Mouse (Mus musculus) cortical plate, adult 2 months (tissue): ENCODE data around the gene Mybpc1. TPM values are rescaled to one million over a fixed set of nuclear protein-coding genes. Genes with fewer than 3 reads are reported as not detected.
"Not testable (repeated sequence)": the region's sequence is repeated elsewhere in the genome, so short reads cannot be mapped to it uniquely, and the experiment has no call there.

ENCODE experiments used
- H3K27ac ChIP-seq: fragments of 200-500 bp; 2 replicates; pipeline ENCODE4 v1.5.1; 2012; ENCODE audit warnings: low read length, control low read depth, inconsistent platforms; ENCODE audit not compliant: insufficient read depth
- H3K4me1 ChIP-seq: fragments of 200-500 bp; 2 replicates; pipeline ENCODE4 v1.6.1; 2011; ENCODE audit warnings: low read length; ENCODE audit not compliant: control insufficient read depth, insufficient read depth
- H3K4me3 ChIP-seq: fragments of 200-500 bp; 2 replicates; pipeline ENCODE4 v1.5.1; 2011; ENCODE audit warnings: mild to moderate bottlenecking, low read length, control low read depth; ENCODE audit not compliant: insufficient read depth
- CTCF ChIP-seq: fragments of 200-500 bp; IDR thresholded peaks from 2 replicates; pipeline ENCODE4 v1.5.1; 2011; ENCODE audit warnings: mild to moderate bottlenecking, control low read depth, low read length; ENCODE audit not compliant: insufficient read depth; ENCODE audit errors: extremely low read depth
- POLR2A ChIP-seq: fragments of 200-500 bp; IDR thresholded peaks from 2 replicates; pipeline ENCODE4 v1.6.1; 2011; ENCODE audit warnings: mild to moderate bottlenecking, low read length, control low read depth; ENCODE audit not compliant: insufficient read depth; ENCODE audit errors: extremely low read depth
- polyA plus RNA-seq: library from polyadenylated mRNA; depleted of rRNA; stranded (reverse); fragments of >200 nt; gene quantifications from 2 replicates; pipeline ENCODE4 v1.2.3, GENCODE M21; 2012

Mybpc1 gene
- polyA plus RNA-seq, 1 experiment: 2.6 TPM

- TF ChIP-seq POLR2A (no peak), CTCF (no peak)
- H3K4me1 ChIP-seq: no peaks in the 10 kb centered on the region
- H3K4me3 ChIP-seq: no peak overlapping the region
- no peak overlapping the region for H3K27ac ChIP-seq
These were observed 32.8 kb downstream of the Mybpc1 start for GRCm38 (mm10) chr10:88572123-88572522.

DNA sequence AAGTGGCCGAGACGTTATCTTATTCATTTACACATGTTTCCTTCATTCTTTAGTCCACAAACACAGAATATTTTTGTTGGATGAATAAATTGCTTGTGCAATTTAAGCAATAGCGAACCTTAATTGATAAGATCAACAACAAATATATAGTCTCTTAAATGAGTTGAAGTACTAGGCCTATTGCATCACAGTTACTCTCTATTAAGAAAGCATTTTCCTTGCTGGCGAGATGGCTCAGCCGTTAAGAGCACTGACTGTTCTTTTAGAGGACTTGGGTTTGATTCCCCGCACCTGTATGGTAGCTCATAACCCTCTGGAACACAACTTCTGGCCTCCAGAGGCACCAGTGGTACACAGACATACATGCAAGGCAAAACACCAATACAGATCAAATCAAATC lies 47.9 kb downstream of the Mybpc1 start:
- no peak overlapping the region for H3K4me3 ChIP-seq
- no peaks in the 10 kb centered on the region for H3K4me1 ChIP-seq

GRCm38 (mm10) chr10:88552738-88553137 lies 52.2 kb downstream of the Mybpc1 start:
- Histone ChIP-seq H3K4me3 (no peak overlapping the region), H3K4me1 (no peaks in the 10 kb centered on the region), H3K27ac (no peak overlapping the region)
- TF ChIP-seq CTCF (no peak), POLR2A (no peak)

More for the DNA sequence above, 47.9 kb downstream of the Mybpc1 start:
- TF ChIP-seq CTCF (no peak), POLR2A (no peak)
- no peak overlapping the region for H3K27ac ChIP-seq

DNA sequence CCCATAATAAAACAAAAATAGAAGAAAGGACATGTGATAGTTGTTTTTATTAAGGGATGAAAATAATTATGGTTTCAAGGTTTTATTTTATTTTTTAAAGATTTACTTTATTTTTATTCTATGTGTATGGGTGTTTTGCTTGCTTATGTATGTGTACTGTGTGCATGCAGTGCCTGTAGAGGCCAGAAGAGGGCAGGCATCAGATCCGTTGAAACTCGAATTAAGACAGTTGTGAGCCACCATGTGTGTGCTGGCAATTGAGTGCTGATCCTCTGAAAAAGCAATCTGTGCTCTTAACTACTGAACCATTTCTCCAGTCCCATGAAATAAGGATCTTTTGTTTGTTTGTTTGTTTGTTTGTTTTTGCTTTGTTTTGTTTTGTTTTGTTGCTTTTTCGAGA lies 54.7 kb downstream of the Mybpc1 start:
- no peak overlapping the region for H3K4me3 ChIP-seq
- H3K27ac ChIP-seq: no peak overlapping the region
- H3K4me1 ChIP-seq: no peaks in the 10 kb centered on the region
- TF ChIP-seq POLR2A: no peak
- no peak for TF ChIP-seq CTCF

- no peak overlapping the region for H3K4me3 ChIP-seq
- TF ChIP-seq CTCF: no peak
- no peak for TF ChIP-seq POLR2A
- H3K4me1 ChIP-seq: no peaks in the 10 kb centered on the region
- no peak overlapping the region for H3K27ac ChIP-seq
These were observed 57.3 kb downstream of the Mybpc1 start for GRCm38 (mm10) chr10:88547635-88548034.

- H3K4me3 ChIP-seq: no peak overlapping the region
- H3K27ac ChIP-seq: no peak overlapping the region
- H3K4me1 ChIP-seq: no peaks in the 10 kb centered on the region
- TF ChIP-seq CTCF (no peak), POLR2A (no peak)
These were observed 74.3 kb downstream of the Mybpc1 start for GRCm38 (mm10) chr10:88530631-88531030.

GRCm38 (mm10) chr10:88524016-88524415 lies 80.9 kb downstream of the Mybpc1 start:
- Histone ChIP-seq H3K4me1 (no peaks in the 10 kb centered on the region), H3K4me3 (no peak overlapping the region), H3K27ac (no peak overlapping the region)
- TF ChIP-seq CTCF (no peak), POLR2A (no peak)

DNA sequence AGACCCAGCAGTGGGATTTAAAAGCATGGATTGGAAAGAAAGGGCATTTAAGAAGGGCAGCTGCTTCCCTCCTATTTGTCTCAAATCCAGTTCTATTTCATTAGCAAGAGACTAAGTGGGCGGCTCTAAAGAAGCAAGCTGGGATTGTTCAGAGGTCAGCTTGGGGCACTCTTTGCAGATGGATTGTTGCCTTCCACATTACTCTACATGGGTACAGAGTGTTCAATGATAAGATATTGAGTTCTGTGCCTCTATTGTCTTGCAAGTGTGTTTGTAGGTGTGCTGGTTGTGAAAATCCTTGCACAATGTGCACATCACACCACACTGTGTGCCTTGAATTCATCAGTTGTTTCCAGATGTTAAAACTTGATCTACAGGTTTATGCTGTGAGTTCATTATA lies 81.7 kb downstream of the Mybpc1 start:
- Histone ChIP-seq H3K4me1 (no peaks in the 10 kb centered on the region), H3K4me3 (no peak overlapping the region), H3K27ac (no peak overlapping the region)
- TF ChIP-seq CTCF (no peak), POLR2A (no peak)

DNA sequence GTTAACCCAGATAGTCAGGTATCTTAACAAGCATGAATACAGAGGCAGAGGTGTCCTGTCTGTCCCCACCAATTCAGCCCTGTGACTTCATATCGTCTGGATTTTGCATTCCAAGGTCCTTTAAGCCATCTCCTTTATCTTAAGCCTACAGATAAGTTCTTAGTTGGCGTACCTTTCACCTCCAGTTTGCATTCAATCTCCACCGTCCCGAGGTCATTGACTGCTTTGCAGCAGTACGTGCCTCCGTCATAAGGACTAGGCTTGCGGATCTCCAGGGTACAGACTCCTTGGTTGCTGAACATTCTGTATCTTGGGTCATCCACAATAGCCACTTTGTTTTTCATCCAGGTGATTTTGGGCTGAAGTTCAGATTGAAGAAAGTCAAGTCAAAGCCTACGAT lies 82.2 kb downstream of the Mybpc1 start:
- Histone ChIP-seq H3K27ac (no peak overlapping the region), H3K4me3 (no peak overlapping the region), H3K4me1 (no peaks in the 10 kb centered on the region)
- no peak for TF ChIP-seq CTCF

DNA sequence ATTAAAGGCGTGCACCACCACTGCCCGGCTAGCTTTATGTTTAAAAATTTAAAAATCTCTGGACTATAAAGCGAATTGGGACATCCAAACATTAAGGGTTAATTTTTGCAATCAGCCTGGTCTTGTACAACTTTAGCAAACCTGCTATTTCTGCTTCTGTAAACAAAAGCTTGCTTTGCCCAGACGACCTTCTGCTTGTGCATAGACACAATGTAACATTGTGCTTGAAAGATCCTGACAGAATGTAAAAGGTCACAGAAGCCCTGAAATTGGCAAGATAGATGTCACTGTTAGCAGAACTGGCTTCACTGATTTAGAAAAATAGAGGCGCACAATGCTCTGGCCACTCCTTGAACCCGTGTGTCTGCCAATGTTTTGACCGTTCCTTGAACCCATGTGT lies 89.9 kb downstream of the Mybpc1 start:
- not testable (repeated sequence) for H3K4me1 ChIP-seq, H3K27ac ChIP-seq, H3K4me3 ChIP-seq

- no peak overlapping the region for H3K27ac ChIP-seq
- no peak overlapping the region for H3K4me3 ChIP-seq
- TF ChIP-seq POLR2A (no peak), CTCF (no peak)
- H3K4me1 ChIP-seq: no peaks in the 10 kb centered on the region
These were observed 90.5 kb downstream of the Mybpc1 start for GRCm38 (mm10) chr10:88514495-88514894.

DNA sequence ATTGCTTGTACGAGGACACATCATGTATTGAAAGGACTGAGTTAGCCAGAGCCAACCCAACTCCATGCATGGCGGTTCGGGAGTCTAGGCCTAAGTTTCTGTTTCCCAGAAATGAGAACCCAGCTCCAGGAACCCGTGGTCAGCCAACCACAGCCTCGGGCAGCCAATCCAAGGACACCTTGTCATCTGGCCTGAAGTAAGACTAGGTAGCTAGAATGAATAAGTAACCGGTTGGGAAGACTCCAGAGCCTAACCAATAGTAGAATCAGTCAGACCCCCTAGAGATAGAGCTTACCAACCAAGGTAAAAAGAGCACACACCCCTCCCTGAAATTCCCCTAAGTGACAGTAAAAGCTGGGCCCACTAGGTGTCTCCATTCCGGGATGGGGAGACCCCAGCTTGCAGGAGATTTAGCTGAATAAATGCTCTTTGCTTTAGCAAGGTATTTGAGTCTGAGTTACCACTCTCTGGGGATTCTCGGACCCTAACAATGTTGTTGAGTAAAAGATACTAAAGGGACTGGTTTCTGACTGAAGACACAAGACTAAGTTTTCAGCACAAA lies 91.3 kb downstream of the Mybpc1 start:
- no peak for TF ChIP-seq CTCF
- TF ChIP-seq POLR2A: no peak
- Histone ChIP-seq H3K4me1 (no peaks in the 10 kb centered on the region), H3K4me3 (no peak overlapping the region), H3K27ac (no peak overlapping the region)
